Mouse (Mus musculus) gastrocnemius, adult 2 months (tissue): Measurements from ENCODE around the gene Magi2. TPM values are rescaled to one million over a fixed set of nuclear protein-coding genes. Genes with fewer than 3 reads are reported as not detected.

Experiments used
- DNase-seq: peaks from one replicate; pipeline ENCODE4 v3.0.0; 2022
- H3K27ac ChIP-seq: fragments of 200-600 bp; 2 replicates; pipeline ENCODE4 v1.8.1; 2022; ENCODE audit warnings: mild to moderate bottlenecking
- H3K4me3 ChIP-seq: fragments of 200-600 bp; 2 replicates; pipeline ENCODE4 v1.8.1; 2022; ENCODE audit warnings: mild to moderate bottlenecking, moderate library complexity
- CTCF ChIP-seq: fragments of 200-600 bp; IDR thresholded peaks from 2 replicates; pipeline ENCODE4 v1.8.1; 2022; ENCODE audit warnings: antibody characterized with exemption, mild to moderate bottlenecking, moderate library complexity
- intact Hi-C: fragments of 180-260 bp; cut with DNase I; formaldehyde crosslinking; loops from one replicate; pipeline ENCODE4 v1.15.1; 2025
- total RNA-seq, 2 experiments: library from RNA; stranded (reverse); gene quantifications; 2 replicates each; pipeline ENCODE4 v1.2.3; 2021

Gene Magi2
- total RNA-seq, 2 experiments from 2014 or later, result 0.98 to 1.6 TPM

DNA sequence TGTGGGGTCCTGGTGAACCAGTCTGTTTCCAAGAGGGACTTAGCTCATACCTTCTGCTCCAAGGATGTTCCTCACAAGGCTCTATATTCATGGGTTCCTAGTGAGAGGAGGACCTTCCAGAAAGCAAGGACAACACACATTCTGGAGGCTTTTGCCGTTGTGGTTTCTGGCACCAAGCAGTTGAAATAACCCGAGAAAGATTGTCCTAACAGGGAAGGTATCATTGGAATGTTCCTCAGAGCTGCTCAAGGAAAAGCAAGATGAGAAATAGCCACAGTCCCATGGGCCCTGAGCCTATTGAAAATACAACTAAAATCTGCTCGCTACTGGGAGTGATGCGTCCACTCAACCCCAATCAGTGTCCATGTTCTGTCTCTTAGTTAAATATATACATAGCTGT lies 1353.8 kb downstream of the Magi2 start:
- DNase-seq, result no peak
- no peak overlapping the region for H3K27ac ChIP-seq
- intact Hi-C loops, result no loop called here
- no peak for TF ChIP-seq CTCF
- H3K4me3 ChIP-seq, result no peak overlapping the region

DNA sequence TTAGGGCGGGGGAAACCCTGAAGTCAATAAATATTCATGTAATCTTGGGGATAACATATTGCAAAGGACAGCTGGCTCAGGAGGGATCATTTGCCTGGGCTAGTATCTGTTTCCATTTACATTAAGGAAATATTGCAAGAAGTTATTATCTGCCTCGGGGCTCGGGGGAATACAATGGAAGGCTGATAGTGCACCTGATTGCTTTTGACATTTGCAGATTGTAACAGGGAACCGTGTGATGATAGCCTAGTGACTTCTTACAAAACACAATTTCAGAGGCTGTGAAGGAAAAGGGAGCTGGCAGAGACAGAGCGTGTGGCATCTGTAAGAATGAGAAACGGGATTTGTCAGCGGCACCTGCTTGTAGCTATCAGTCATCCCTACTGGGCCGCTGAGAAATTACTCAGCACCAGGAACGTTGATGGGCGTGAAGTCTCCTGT lies 1356.2 kb downstream of the Magi2 start:
- no peak for TF ChIP-seq CTCF
- intact Hi-C loops, result no loop called here
- no peak overlapping the region for H3K4me3 ChIP-seq
- H3K27ac ChIP-seq, result no peak overlapping the region
- no peak for DNase-seq

DNA sequence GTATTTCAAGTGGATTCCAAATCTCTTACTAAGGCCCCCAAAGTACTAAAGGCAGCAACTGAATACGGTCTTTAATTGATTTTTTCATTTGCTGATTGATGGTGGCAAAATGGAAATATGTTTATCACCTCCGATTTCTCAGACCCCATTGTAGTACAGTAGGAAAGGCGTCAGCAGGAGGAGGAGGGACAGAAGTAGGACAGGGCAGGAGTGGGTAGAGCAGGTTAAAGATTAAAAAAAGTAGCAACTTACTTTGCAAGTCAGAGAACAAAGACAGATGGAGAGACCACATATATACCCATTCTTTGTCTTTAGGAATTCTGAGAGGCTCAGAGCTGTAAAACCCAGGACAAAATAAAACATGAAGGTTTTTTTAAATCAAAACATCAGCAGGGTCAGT lies 1356.8 kb downstream of the Magi2 start:
- no peak for DNase-seq
- H3K4me3 ChIP-seq, result no peak overlapping the region
- no peak overlapping the region for H3K27ac ChIP-seq
- intact Hi-C loops, result no loop called here
- TF ChIP-seq CTCF, result no peak

DNA sequence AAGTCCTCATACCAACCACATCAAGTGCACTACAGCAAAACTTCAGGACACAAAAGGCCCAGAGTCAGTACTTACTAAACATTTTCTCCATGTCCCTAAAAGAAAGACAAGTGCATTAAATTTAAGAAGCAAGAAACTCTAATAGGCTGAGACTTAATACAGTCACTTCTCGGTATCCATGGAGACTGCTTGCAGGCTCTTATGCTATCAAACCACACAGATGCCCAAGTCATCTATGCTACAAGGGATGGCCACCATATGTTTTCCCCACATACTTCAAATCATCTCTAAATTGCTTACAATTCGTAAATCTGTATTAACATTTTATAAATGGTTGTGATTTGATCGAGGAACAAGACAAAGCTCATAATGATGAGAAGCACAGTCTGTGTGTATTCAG lies 1357.9 kb downstream of the Magi2 start:
- TF ChIP-seq CTCF, result no peak
- Histone ChIP-seq H3K27ac (no peak overlapping the region), H3K4me3 (no peak overlapping the region)
- intact Hi-C loops, result no loop called here
- no peak for DNase-seq

DNA sequence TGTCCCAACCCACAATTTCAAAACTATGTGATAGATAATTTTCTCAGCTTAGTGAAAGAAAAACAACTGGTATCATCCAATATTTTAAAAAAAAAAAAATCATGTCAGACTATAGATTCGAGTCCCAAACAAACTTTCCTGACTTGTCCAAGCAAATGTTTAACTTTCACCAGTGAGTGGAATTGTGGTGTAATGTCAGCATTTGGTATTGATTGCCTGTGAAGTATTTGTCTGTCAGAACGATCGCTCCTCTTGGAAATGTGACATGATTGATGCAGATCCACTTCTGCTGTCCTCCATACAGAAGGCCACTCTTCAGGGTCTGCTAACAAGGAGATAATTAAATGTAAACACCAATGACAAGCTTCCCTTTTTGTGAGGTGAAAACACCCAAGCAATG lies 1362.9 kb downstream of the Magi2 start:
- no peak overlapping the region for H3K4me3 ChIP-seq
- TF ChIP-seq CTCF, result no peak
- DNase-seq, result no peak
- intact Hi-C loops, result no loop called here
- no peak overlapping the region for H3K27ac ChIP-seq

DNA sequence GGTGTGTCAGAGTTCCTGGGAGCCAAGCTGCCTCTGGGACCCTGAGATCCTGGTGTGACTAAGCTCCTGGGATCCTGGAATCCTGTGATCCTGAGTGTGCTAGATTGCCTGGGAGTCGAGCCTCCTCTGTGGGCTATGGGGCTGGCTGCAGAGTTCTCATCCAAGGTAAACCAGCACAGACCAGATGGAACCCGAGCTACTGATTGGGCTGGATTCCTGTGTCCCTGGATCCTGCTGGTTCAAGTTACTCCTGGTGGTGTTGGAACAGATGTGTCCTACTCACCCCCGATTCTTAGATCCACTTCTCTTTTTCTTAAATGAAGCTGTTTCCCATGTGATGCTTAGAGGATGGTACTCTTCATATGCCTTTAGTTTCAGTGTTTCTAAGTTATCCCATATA lies 1371.4 kb downstream of the Magi2 start:
- intact Hi-C loops, result no loop called here
- TF ChIP-seq CTCF, result no peak
- no peak for DNase-seq
- Histone ChIP-seq H3K4me3 (no peak overlapping the region), H3K27ac (no peak overlapping the region)

DNA sequence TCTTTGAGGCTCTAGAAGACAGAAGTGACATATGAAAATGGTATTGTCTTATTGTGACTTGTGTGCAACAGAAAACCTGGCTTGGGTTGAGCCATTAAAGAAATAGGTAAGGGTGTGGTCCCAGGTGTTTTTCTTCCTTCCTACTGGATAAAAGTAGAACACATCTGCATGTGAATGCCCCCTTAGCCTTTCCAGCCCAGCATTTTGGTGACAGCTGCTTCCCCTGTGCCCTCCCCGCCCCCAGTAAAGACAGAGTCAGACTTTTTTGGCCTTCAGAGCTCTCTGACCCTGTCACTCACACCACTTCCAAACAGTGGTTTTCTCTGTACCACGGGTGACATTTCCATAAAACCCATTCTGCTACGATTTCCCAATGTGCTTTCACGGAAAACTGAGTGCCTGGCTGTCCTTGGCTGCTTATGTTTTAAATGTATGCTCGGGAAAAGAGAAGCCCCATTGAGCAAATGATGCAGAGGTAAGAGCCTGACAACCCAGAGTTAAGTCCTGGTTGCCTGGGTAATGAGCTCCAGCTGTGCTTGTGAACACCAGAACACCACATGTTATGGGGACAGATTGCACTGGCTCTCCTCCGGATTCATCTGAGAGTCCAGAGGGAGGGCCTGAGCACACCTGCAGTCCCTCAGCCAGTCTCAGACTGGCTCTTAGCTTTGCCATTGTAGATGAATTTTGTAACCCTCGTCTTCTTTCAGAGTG lies 1377.1 kb downstream of the Magi2 start:
- TF ChIP-seq CTCF, result no peak
- DNase-seq, result no peak
- H3K4me3 ChIP-seq, result no peak overlapping the region
- intact Hi-C loops, result no loop called here
- H3K27ac ChIP-seq, result no peak overlapping the region

GRCm38 (mm10) chr5:20606497-20606896 lies 1379.7 kb downstream of the Magi2 start:
- no peak for DNase-seq

DNA sequence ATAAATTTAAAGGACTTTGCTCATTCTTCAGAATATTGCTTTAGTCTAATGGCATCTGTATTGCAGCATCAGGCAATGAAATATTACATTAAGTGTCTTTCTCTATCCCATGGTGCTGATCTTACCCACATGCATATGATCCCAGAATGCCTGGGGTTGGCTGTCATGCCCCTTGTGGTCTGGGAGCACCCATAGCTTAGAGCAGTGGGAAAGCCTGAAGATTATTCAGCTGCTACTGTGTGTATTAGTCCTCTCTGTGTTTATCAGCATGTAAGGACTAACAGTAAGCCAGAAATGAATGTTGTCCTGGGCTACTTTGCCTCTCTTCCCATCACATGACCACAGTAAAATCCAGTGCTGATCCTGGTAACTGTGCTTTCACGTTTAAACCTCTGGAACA lies 1380.7 kb downstream of the Magi2 start:
- Histone ChIP-seq H3K27ac (no peak overlapping the region), H3K4me3 (no peak overlapping the region)
- no peak for DNase-seq
- intact Hi-C loops, result no loop called here
- no peak for TF ChIP-seq CTCF

More at GRCm38 (mm10) chr5:20606497-20606896, 1379.7 kb downstream of the Magi2 start:
- intact Hi-C loops, result no loop called here
- no peak overlapping the region for H3K27ac ChIP-seq
- TF ChIP-seq CTCF, result no peak
- no peak overlapping the region for H3K4me3 ChIP-seq

DNA sequence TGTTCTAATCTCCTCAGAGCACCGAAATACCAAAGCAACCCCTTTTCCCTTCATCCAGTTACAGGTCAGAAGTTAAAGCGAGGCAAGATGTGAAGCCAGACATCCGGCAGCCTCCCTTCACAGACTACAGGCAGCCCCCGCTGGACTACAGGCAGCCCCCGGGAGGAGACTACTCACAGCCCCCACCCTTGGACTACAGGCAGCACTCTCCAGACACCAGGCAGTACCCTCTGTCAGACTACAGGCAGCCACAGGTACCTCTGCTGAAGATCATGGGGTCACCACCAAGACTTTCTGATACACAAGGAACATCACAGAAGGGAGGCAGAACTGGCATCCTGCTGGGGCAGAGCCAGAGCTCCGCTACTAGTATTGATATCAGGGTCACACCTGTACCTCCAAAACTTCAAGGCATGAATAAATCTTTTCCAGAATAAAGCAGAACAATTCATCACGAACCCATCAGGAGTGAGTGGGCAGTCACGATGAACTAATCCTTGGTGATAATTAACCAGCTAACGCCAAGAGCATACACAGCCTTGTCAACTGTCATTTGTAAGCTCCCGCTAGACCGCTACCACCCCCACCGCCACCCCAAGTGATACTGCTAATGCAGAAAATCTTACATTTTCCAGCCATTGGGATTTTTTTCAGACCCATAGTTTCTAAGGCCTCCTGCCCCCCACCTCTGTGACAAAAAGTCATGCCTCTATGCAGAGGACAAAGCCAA lies 1382.5 kb downstream of the Magi2 start:
- intact Hi-C loops, result no loop called here
- Histone ChIP-seq H3K27ac (no peak overlapping the region), H3K4me3 (no peak overlapping the region)
- DNase-seq, result no peak
- no peak for TF ChIP-seq CTCF

- intact Hi-C loops, result no loop called here
- Histone ChIP-seq H3K27ac (no peak overlapping the region), H3K4me3 (no peak overlapping the region)
- no peak for DNase-seq
- no peak for TF ChIP-seq CTCF
Observed at GRCm38 (mm10) chr5:20610640-20611039, 1383.8 kb downstream of the Magi2 start.

- intact Hi-C loops, result no loop called here
Observed at GRCm38 (mm10) chr5:20612616-20613015, 1385.8 kb downstream of the Magi2 start.

GRCm38 (mm10) chr5:20614891-20615290 lies 1388.1 kb downstream of the Magi2 start:
- intact Hi-C loops, result no loop called here
- no peak for TF ChIP-seq CTCF
- no peak for DNase-seq
- Histone ChIP-seq H3K4me3 (no peak overlapping the region), H3K27ac (no peak overlapping the region)

More at GRCm38 (mm10) chr5:20612616-20613015, 1385.8 kb downstream of the Magi2 start:
- no peak for DNase-seq
- Histone ChIP-seq H3K4me3 (no peak overlapping the region), H3K27ac (no peak overlapping the region)
- TF ChIP-seq CTCF, result no peak
